Mouse (Mus musculus) gastrocnemius, postnatal 36 days (tissue): ENCODE data around the gene Milr1. TPM values are rescaled to one million over a fixed set of nuclear protein-coding genes. Genes with fewer than 3 reads are reported as not detected.
A peak's percentile ranks its signal among the peaks of the same experiment; 100 is the strongest.
"Not testable (repeated sequence)": the region's sequence is repeated elsewhere in the genome, so short reads cannot be mapped to it uniquely, and the experiment has no call there.

Experiments
- DNase-seq, 2 experiments: peaks; one replicate each; pipeline ENCODE4 v3.0.0; 2022
- intact Hi-C: fragments of 180-260 bp; cut with DNase I; formaldehyde crosslinking; loops from one replicate; pipeline ENCODE4 v1.15.1; 2025
- microRNA-seq, 2 experiments: library from miRNA; unstranded; fragments of <30 nt; microRNA quantifications; one replicate each; pipeline ENCODE4 v1.2.0; 2021
- total RNA-seq, 2 experiments: library from RNA; stranded (reverse); gene quantifications; 2 replicates each; pipeline ENCODE4 v1.2.3; 2021

Milr1 gene
- total RNA-seq, 2 experiments from 2014 or later: 0.22 to 0.28 TPM

GRCm38 (mm10) chr11:106788775-106789459 lies 37.9 kb downstream of the Milr1 start, which contains the start of the genes Ddx5 and Cep95:
Gene Ddx5, minus strand, starts transcription at chr11:106789185.
Gene Cep95, plus strand, starts transcription at chr11:106789252.
- DNase-seq: peak; percentile 96 to 99
- intact Hi-C loops: no loop called here

- no peak for DNase-seq
- intact Hi-C loops: no loop called here
Observed at GRCm38 (mm10) chr11:106789649-106790048, 38.6 kb downstream of the Milr1 start.

- intact Hi-C loops: no loop called here
- DNase-seq: no peak
Observed at GRCm38 (mm10) chr11:106793846-106794245, 42.8 kb downstream of the Milr1 start.

- intact Hi-C loops: no loop called here
Observed at GRCm38 (mm10) chr11:106795679-106796078, 44.7 kb downstream of the Milr1 start.

GRCm38 (mm10) chr11:106802069-106802627 lies 51.1 kb downstream of the Milr1 start:
- DNase-seq: no peak
- intact Hi-C loops: no loop called here

More at GRCm38 (mm10) chr11:106795679-106796078, 44.7 kb downstream of the Milr1 start:
- no peak for DNase-seq

GRCm38 (mm10) chr11:106807442-106807841 lies 56.4 kb downstream of the Milr1 start:
- intact Hi-C loops, DNase-seq: not testable (repeated sequence)

- no peak for DNase-seq
- intact Hi-C loops: no loop called here
Observed at GRCm38 (mm10) chr11:106812410-106813136, 61.5 kb downstream of the Milr1 start.

GRCm38 (mm10) chr11:106814601-106815320 lies 63.7 kb downstream of the Milr1 start:
- intact Hi-C loops: no loop called here
- DNase-seq: no peak

GRCm38 (mm10) chr11:106815331-106815730 lies 64.3 kb downstream of the Milr1 start:
- intact Hi-C loops: no loop called here
- no peak for DNase-seq

- intact Hi-C loops: no loop called here
- DNase-seq: no peak
Observed at GRCm38 (mm10) chr11:106815761-106816160, 64.7 kb downstream of the Milr1 start.

- DNase-seq: no peak
Observed at GRCm38 (mm10) chr11:106816316-106816715, 65.3 kb downstream of the Milr1 start.

GRCm38 (mm10) chr11:106817156-106817555 lies 66.1 kb downstream of the Milr1 start:
- intact Hi-C loops: no loop called here

More at GRCm38 (mm10) chr11:106816316-106816715, 65.3 kb downstream of the Milr1 start:
- intact Hi-C loops: no loop called here

GRCm38 (mm10) chr11:106817808-106818207 lies 66.8 kb downstream of the Milr1 start:
- intact Hi-C loops: no loop called here

More at GRCm38 (mm10) chr11:106817156-106817555, 66.1 kb downstream of the Milr1 start:
- DNase-seq: no peak

GRCm38 (mm10) chr11:106818341-106818740 lies 67.3 kb downstream of the Milr1 start:
- no peak for DNase-seq
- intact Hi-C loops: no loop called here

More at GRCm38 (mm10) chr11:106817808-106818207, 66.8 kb downstream of the Milr1 start:
- no peak for DNase-seq

Small RNA genes lying within 50 kb of the gene (microRNA-seq; reads per million reads assigned to microRNA genes)
- gene Gm25994 (0 reads per million in 2 experiments), gene Mir3064 (3.2 to 4.5 reads per million in 2 experiments)

Other genes with a start within 250 kb of the Milr1 start
- gene Tex2, start 137.8 kb upstream of the Milr1 start, total RNA-seq: 10 to 100 TPM; 45.7 to 46.2 TPM
- gene Pecam1, start 598 bp upstream of the Milr1 start, total RNA-seq: 10 to 100 TPM; 33.7 to 36.2 TPM
- 1 to 10 TPM; 3.1 to 3.2 TPM for gene Polg2, start 28.3 kb downstream of the Milr1 start, total RNA-seq
- 100 to 1,000 TPM; 185 to 233 TPM for gene Ddx5, start 38.0 kb downstream of the Milr1 start, total RNA-seq
- gene Cep95, start 38.0 kb downstream of the Milr1 start, total RNA-seq: 1 to 10 TPM; 3.1 to 3.9 TPM
- 10 to 100 TPM; 22.2 to 22.8 TPM for gene Smurf2, start 169.5 kb downstream of the Milr1 start, total RNA-seq
- gene Kpna2, start 248.3 kb downstream of the Milr1 start, total RNA-seq: 10 to 100 TPM; 14.4 to 16.7 TPM